Mouse (Mus musculus) MEL (cell line): ENCODE measurements around the gene Vrk3. TPM values are rescaled to one million over a fixed set of nuclear protein-coding genes. Genes with fewer than 3 reads are reported as not detected.
A peak's percentile ranks its signal among the peaks of the same experiment; 100 is the strongest.

Experiments used
- DNase-seq: peaks from one replicate; pipeline ENCODE4 v3.0.0; 2011; ENCODE audit warnings: low read depth, low spot score
- H3K27ac ChIP-seq: 2 replicates; pipeline ENCODE4 v1.5.1; 2012; ENCODE audit warnings: low read depth, mild to moderate bottlenecking, control low read depth, low read length, moderate library complexity; ENCODE audit not compliant: control insufficient read depth
- H3K27me3 ChIP-seq, 2 experiments: fragments of 150-350 bp in 1 of 2; sonication (generic) in 1 of 2; 2 replicates each; pipeline ENCODE4 v1.6.1; 2012; ENCODE audit warnings: low read length in 2 of 2, mild to moderate bottlenecking in 2 of 2, improper control_type of control experiment in 1 of 2, moderate library complexity in 1 of 2; ENCODE audit not compliant: insufficient read depth in 2 of 2, control insufficient read depth in 1 of 2
- H3K36me3 ChIP-seq, 2 experiments: 2 replicates each; pipeline ENCODE4 v1.6.1; 2012 to 2014; ENCODE audit warnings: low read length in 2 of 2, improper control_type of control experiment in 1 of 2, inconsistent platforms in 1 of 2, mild to moderate bottlenecking in 1 of 2; ENCODE audit not compliant: insufficient read depth in 2 of 2, control insufficient read depth in 1 of 2
- H3K4me1 ChIP-seq, 2 experiments: fragments of 150-350 bp in 1 of 2; sonication (generic) in 1 of 2; 2 replicates each; pipeline ENCODE4 v1.6.1; 2012; ENCODE audit warnings: low read length in 2 of 2, improper control_type of control experiment in 1 of 2, mild to moderate bottlenecking in 1 of 2; ENCODE audit not compliant: insufficient read depth in 2 of 2, control insufficient read depth in 1 of 2
- H3K4me3 ChIP-seq, 2 experiments: fragments of 150-350 bp in 1 of 2; sonication (generic) in 1 of 2; 2 replicates each; pipeline ENCODE4 v1.5.1; 2012; ENCODE audit warnings: low read depth in 2 of 2, low read length in 2 of 2, mild to moderate bottlenecking in 2 of 2, moderate library complexity in 2 of 2, control low read depth in 1 of 2, improper control_type of control experiment in 1 of 2; ENCODE audit not compliant: control insufficient read depth in 1 of 2, insufficient read depth in 1 of 2
- H3K79me2 ChIP-seq: 2 replicates; pipeline ENCODE4 v1.6.1; 2012; ENCODE audit warnings: mild to moderate bottlenecking, low read length, moderate library complexity; ENCODE audit not compliant: control insufficient read depth, poor library complexity, insufficient read depth
- H3K9ac ChIP-seq: 2 replicates; pipeline ENCODE4 v1.6.1; 2012; ENCODE audit warnings: low read depth, mild to moderate bottlenecking, control low read depth, low read length, moderate library complexity; ENCODE audit not compliant: control insufficient read depth, poor library complexity, severe bottlenecking
- H3K9me3 ChIP-seq: fragments of 150-350 bp; sonication (generic); replicated peaks from 2 replicates; pipeline ENCODE4 v1.6.1; 2012; ENCODE audit warnings: mild to moderate bottlenecking, low read length, improper control_type of control experiment, moderate library complexity; ENCODE audit not compliant: insufficient read depth
- CHD1 ChIP-seq: IDR thresholded peaks from 2 replicates; pipeline ENCODE4 v1.6.1; 2012; ENCODE audit warnings: low read depth, mild to moderate bottlenecking, inconsistent platforms, low read length, improper control_type of control experiment
- CTCF ChIP-seq, 3 experiments: IDR thresholded peaks in 2 of 3; conservative IDR thresholded peaks in 1 of 3; 2 replicates each; pipeline ENCODE4 v1.5.1; 2011 to 2012; ENCODE audit warnings: low read length in 3 of 3, low read depth in 2 of 3, mild to moderate bottlenecking in 2 of 3, improper control_type of control experiment in 1 of 3, inconsistent platforms in 1 of 3, mixed read lengths in 1 of 3, moderate library complexity in 1 of 3; ENCODE audit not compliant: control insufficient read depth in 1 of 3, insufficient read depth in 1 of 3, poor library complexity in 1 of 3, severe bottlenecking in 1 of 3
- E2F4 ChIP-seq: IDR thresholded peaks from 2 replicates; pipeline ENCODE4 v1.6.1; 2011; ENCODE audit warnings: low read depth, low read length, improper control_type of control experiment, borderline replicate concordance
- ELF1 ChIP-seq: IDR thresholded peaks from 2 replicates; pipeline ENCODE4 v1.6.1; 2014; ENCODE audit warnings: low read depth, mild to moderate bottlenecking, inconsistent platforms, low read length, improper control_type of control experiment, moderate library complexity
- EP300 ChIP-seq, 2 experiments: IDR thresholded peaks; 2 replicates each; pipeline ENCODE4 v1.6.1; 2011; ENCODE audit warnings: improper control_type of control experiment in 2 of 2, low read length in 2 of 2, low read depth in 1 of 2, mild to moderate bottlenecking in 1 of 2
- ETS1 ChIP-seq: IDR thresholded peaks from 2 replicates; pipeline ENCODE4 v1.6.1; 2012; ENCODE audit warnings: low read depth, mild to moderate bottlenecking, inconsistent platforms, low read length, improper control_type of control experiment, moderate library complexity
- GABPA ChIP-seq: IDR thresholded peaks from 2 replicates; pipeline ENCODE4 v1.6.1; 2012; ENCODE audit warnings: low read depth, mild to moderate bottlenecking, inconsistent platforms, low read length, improper control_type of control experiment, moderate library complexity
- JUND ChIP-seq: IDR thresholded peaks from 2 replicates; pipeline ENCODE4 v1.6.1; 2011; ENCODE audit warnings: low read depth, mild to moderate bottlenecking, improper control_type of control experiment, low read length
- KAT2A ChIP-seq: conservative IDR thresholded peaks from 2 replicates; pipeline ENCODE4 v1.6.1; 2012; ENCODE audit warnings: low read depth, low read length, improper control_type of control experiment, inconsistent platforms
- MAX ChIP-seq: IDR thresholded peaks from 2 replicates; pipeline ENCODE4 v1.6.1; 2011; ENCODE audit warnings: low read length, improper control_type of control experiment
- MAZ ChIP-seq: IDR thresholded peaks from 2 replicates; pipeline ENCODE4 v1.6.1; 2012; ENCODE audit warnings: low read depth, mild to moderate bottlenecking, inconsistent platforms, low read length, improper control_type of control experiment
- MEF2A ChIP-seq: IDR thresholded peaks from 2 replicates; pipeline ENCODE4 v1.6.1; 2014; ENCODE audit warnings: low read depth, mild to moderate bottlenecking, inconsistent platforms, low read length, improper control_type of control experiment; ENCODE audit not compliant: poor library complexity, insufficient replicate concordance, severe bottlenecking; ENCODE audit errors: extremely low read depth
- MXI1 ChIP-seq: IDR thresholded peaks from 2 replicates; pipeline ENCODE4 v1.6.1; 2011; ENCODE audit warnings: mild to moderate bottlenecking, low read depth, low read length, improper control_type of control experiment
- MYB ChIP-seq: IDR thresholded peaks from 2 replicates; pipeline ENCODE4 v1.6.1; 2011; ENCODE audit warnings: mild to moderate bottlenecking, low read depth, low read length, improper control_type of control experiment
- MYC ChIP-seq: IDR thresholded peaks from 2 replicates; pipeline ENCODE4 v1.6.1; 2011; ENCODE audit warnings: low read depth, mild to moderate bottlenecking, low read length, improper control_type of control experiment, moderate library complexity
- NELFE ChIP-seq: IDR thresholded peaks from 2 replicates; pipeline ENCODE4 v1.6.1; 2011; ENCODE audit warnings: low read depth, low read length, improper control_type of control experiment
- NRF1 ChIP-seq: IDR thresholded peaks from 2 replicates; pipeline ENCODE4 v1.6.1; 2014; ENCODE audit warnings: low read depth, mild to moderate bottlenecking, inconsistent platforms, low read length, improper control_type of control experiment, moderate library complexity; ENCODE audit not compliant: poor library complexity, insufficient read depth, severe bottlenecking
- POLR2AphosphoS2 ChIP-seq: IDR thresholded peaks from 2 replicates; pipeline ENCODE4 v1.6.1; 2011; ENCODE audit warnings: low read length, improper control_type of control experiment
- POLR2AphosphoS5 ChIP-seq: IDR thresholded peaks from 2 replicates; pipeline ENCODE4 v1.6.1; 2012; ENCODE audit warnings: low read depth, borderline replicate concordance, mild to moderate bottlenecking, inconsistent platforms, low read length, moderate library complexity, mixed read lengths
- RAD21 ChIP-seq: IDR thresholded peaks from 2 replicates; pipeline ENCODE4 v1.6.1; 2011; ENCODE audit warnings: mild to moderate bottlenecking, low read depth, low read length, improper control_type of control experiment
- RCOR1 ChIP-seq: IDR thresholded peaks from 2 replicates; pipeline ENCODE4 v1.6.1; 2012; ENCODE audit warnings: low read depth, mild to moderate bottlenecking, inconsistent platforms, low read length, improper control_type of control experiment
- SMC3 ChIP-seq: IDR thresholded peaks from 2 replicates; pipeline ENCODE4 v1.6.1; 2011; ENCODE audit warnings: low read depth, low read length, improper control_type of control experiment
- TAL1 ChIP-seq: IDR thresholded peaks from 2 replicates; pipeline ENCODE4 v1.6.1; 2012; ENCODE audit warnings: mild to moderate bottlenecking, inconsistent platforms, low read length, moderate library complexity, mixed read lengths
- TBP ChIP-seq: IDR thresholded peaks from 2 replicates; pipeline ENCODE4 v1.8.0; 2011; ENCODE audit warnings: low read depth, low read length, improper control_type of control experiment
- TCF12 ChIP-seq: IDR thresholded peaks from 2 replicates; pipeline ENCODE4 v1.6.1; 2014; ENCODE audit warnings: low read depth, mild to moderate bottlenecking, inconsistent platforms, low read length, improper control_type of control experiment, moderate library complexity
- UBTF ChIP-seq: IDR thresholded peaks from 2 replicates; pipeline ENCODE4 v1.6.1; 2012; ENCODE audit warnings: low read depth, mild to moderate bottlenecking, inconsistent platforms, low read length, improper control_type of control experiment, moderate library complexity, borderline replicate concordance; ENCODE audit not compliant: insufficient read depth
- USF2 ChIP-seq, 2 experiments: IDR thresholded peaks; 2 replicates each; pipeline ENCODE4 v1.6.1; 2011 to 2012; ENCODE audit warnings: improper control_type of control experiment in 2 of 2, low read length in 2 of 2, borderline replicate concordance in 1 of 2, inconsistent platforms in 1 of 2, low read depth in 1 of 2, mild to moderate bottlenecking in 1 of 2; ENCODE audit not compliant: insufficient read depth in 1 of 2
- ZKSCAN1 ChIP-seq: IDR thresholded peaks from 2 replicates; pipeline ENCODE4 v1.6.1; 2012; ENCODE audit warnings: low read depth, mild to moderate bottlenecking, inconsistent platforms, low read length, improper control_type of control experiment, moderate library complexity
- ZMIZ1 ChIP-seq: IDR thresholded peaks from 2 replicates; pipeline ENCODE4 v1.6.1; 2012; ENCODE audit warnings: low read depth, mild to moderate bottlenecking, inconsistent platforms, low read length, improper control_type of control experiment, moderate library complexity
- ZNF384 ChIP-seq: IDR thresholded peaks from 2 replicates; pipeline ENCODE4 v1.6.1; 2012; ENCODE audit warnings: low read depth, mild to moderate bottlenecking, inconsistent platforms, low read length, improper control_type of control experiment
- polyA plus RNA-seq, 2 experiments: library from polyadenylated mRNA; stranded (reverse) in 1 of 2; unstranded in 1 of 2; fragments of >175 nt in 1 of 2; fragments of >200 nt in 1 of 2; gene quantifications; 2 replicates each; pipeline versions ENCODE4 v1.2.1 to v1.2.4; 2012; ENCODE audit warnings: low replicate concordance in 2 of 2, low read depth in 1 of 2; ENCODE audit not compliant: insufficient read length in 2 of 2, insufficient read depth in 1 of 2, missing spikeins in 1 of 2
- total RNA-seq: library from RNA; depleted of rRNA; stranded (reverse); fragments of 300-350 nt; gene quantifications from 2 replicates; pipeline ENCODE4 v1.2.3, GENCODE M21; 2012

Vrk3 gene
- total and polyA plus RNA-seq, 3 experiments: 24.9 to 55.6 TPM; not detected in 1

GRCm38 (mm10) chr7:44722058-44722457 lies 26.2 kb upstream of the Vrk3 start:
- no peak for DNase-seq
- H3K36me3 ChIP-seq: no peaks in the 10 kb centered on the region
- no peak overlapping the region for H3K27ac ChIP-seq
- H3K4me3 ChIP-seq: no peak overlapping the region
- H3K9ac ChIP-seq: no peak overlapping the region
- H3K9me3 ChIP-seq: no peaks in the 10 kb centered on the region
- TF ChIP-seq NRF1 (no peak), SMC3 (no peak), ZKSCAN1 (no peak), TCF12 (no peak), MAZ (no peak), NELFE (no peak), MAX (no peak), EP300 (IDR thresholded peaks at IDR 0.05; ENCODE audit: low read depth in 1 of 2, low read length in 2 of 2) (no peak)
- H3K4me1 ChIP-seq: no peaks in the 10 kb centered on the region
- H3K79me2 ChIP-seq: no peaks in the 10 kb centered on the region
- peaks cover 0 to 2% of the 10 kb centered on the region in 2 experiments; a peak in 2 of 4 replicates for H3K27me3 ChIP-seq

GRCm38 (mm10) chr7:44724316-44724715 lies 23.9 kb upstream of the Vrk3 start:
- Histone ChIP-seq H3K9me3 (no peaks in the 10 kb centered on the region), H3K36me3 (no peaks in the 10 kb centered on the region), H3K27ac (no peak overlapping the region), H3K4me3 (no peak overlapping the region), H3K4me1 (no peaks in the 10 kb centered on the region), H3K79me2 (no peaks in the 10 kb centered on the region), H3K27me3 (peaks cover 0 to 4% of the 10 kb centered on the region in 2 experiments; a peak in 2 of 4 replicates), H3K9ac (no peak overlapping the region)
- DNase-seq: peak; percentile 25
- TF ChIP-seq CTCF (IDR thresholded peaks at IDR 0.05 in 2 of 3, conservative IDR thresholded peaks at IDR 0.05 in 1 of 3; ENCODE audit: control insufficient read depth in 1 of 3, insufficient read depth in 1 of 3, low read depth in 2 of 3, low read length in 3 of 3, poor library complexity in 1 of 3, severe bottlenecking in 1 of 3) (peak; percentile 34 to 57 (median 41); a peak in 5 of 6 replicates), POLR2AphosphoS5 (no peak), CHD1 (no peak), USF2 (IDR thresholded peaks at IDR 0.05; ENCODE audit: borderline replicate concordance in 1 of 2, insufficient read depth in 1 of 2, low read depth in 1 of 2, low read length in 2 of 2) (no peak), GABPA (no peak), NRF1 (no peak), SMC3 (peak; percentile 57), ZKSCAN1 (no peak), MXI1 (no peak), RAD21 (peak; percentile 68), ZNF384 (peak; percentile 95), MYB (no peak), MAX (no peak), NELFE (no peak), MEF2A (no peak), TAL1 (no peak), ZMIZ1 (no peak), E2F4 (no peak), TCF12 (no peak), MYC (no peak), KAT2A (no peak), ETS1 (no peak), TBP (no peak), UBTF (no peak), POLR2AphosphoS2 (no peak), JUND (no peak), RCOR1 (no peak), ELF1 (no peak)
